Mouse (Mus musculus): ENCODE data around the gene Prune1.

Gene Prune1

GRCm38 (mm10) chr3:95276428-95276934 is 5.4 kb downstream of the Prune1 start:
- no peak for DNase-seq (ENCODE audit: low spot score)

- DNase-seq (ENCODE audit: low spot score), result no peak
Observed at GRCm38 (mm10) chr3:95275161-95275560, 6.7 kb downstream of the Prune1 start.

GRCm38 (mm10) chr3:95274453-95274852 is 7.4 kb downstream of the Prune1 start:
- DNase-seq (ENCODE audit: low spot score), result no peak

DNA sequence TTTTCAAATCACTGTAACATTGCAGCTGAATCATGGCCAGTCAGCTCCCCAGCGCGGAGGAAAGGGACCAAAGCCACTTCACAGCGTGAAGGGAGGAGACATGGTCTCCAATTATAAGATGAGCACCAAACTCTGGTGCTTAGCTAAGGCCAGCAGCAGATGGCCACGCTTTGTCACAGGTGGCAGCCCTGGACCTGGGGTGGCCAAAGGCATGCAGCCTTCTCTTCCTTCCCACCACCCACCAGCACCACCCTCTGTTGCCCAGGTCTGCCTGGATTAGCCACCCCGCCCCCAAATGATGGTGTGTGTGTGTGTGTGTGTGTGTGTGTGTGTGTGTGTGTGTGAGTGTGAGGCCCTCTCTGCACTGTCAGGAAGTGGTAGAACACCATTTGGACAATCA is 8.4 kb downstream of the Prune1 start:
- DNase-seq (ENCODE audit: low spot score), result no peak

DNA sequence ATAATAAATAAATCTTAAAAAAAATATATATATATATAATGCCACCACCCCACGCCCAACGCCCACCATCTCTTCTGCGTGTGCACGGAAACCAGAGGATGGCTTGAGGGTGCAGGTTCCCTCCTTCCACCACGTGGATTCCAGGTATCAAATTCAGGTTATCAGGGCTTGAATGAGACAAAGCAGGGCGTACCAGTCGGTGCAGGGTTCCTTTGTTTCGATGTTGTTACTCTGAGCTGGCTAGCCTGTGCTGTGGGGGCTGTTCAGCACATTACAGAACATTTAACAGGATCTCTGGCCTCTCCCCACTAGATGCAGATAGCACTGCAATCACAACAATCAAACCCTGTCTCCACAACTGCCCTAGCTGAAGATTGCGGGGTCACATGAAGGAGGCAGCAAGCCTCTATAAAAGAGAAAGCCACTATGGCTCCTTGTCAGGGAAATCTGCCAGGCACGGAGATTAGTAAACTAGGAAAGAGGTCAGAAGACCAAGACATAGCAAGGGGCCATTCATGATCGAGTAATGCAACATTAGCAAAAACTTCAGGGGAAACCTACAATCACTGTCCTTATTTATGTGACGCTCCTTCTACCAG is 11.0 kb downstream of the Prune1 start:
- DNase-seq (ENCODE audit: low spot score), result no peak

- DNase-seq (ENCODE audit: low spot score), result no peak
Observed at GRCm38 (mm10) chr3:95269789-95270188, 12.1 kb downstream of the Prune1 start.

DNA sequence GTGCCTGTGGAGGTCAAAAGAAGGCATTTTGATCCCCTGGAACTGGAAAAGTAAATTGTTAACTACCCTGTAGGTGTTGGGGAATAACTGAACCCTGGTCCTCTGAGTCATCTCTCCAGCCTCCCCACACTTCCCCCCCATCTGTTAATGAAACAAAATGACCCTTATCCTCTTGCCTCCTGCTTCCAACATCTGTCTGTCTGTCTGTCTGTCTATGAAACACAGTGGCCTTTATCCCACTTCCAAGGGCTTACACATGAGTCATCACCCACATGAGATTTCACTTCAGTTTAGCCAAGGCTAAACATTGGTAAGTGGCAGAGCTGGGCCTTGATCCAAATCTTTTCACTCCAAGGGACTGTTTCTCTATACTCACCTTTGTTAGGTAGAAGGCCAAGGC is 14.0 kb downstream of the Prune1 start:
- DNase-seq (ENCODE audit: low spot score), result no peak

DNA sequence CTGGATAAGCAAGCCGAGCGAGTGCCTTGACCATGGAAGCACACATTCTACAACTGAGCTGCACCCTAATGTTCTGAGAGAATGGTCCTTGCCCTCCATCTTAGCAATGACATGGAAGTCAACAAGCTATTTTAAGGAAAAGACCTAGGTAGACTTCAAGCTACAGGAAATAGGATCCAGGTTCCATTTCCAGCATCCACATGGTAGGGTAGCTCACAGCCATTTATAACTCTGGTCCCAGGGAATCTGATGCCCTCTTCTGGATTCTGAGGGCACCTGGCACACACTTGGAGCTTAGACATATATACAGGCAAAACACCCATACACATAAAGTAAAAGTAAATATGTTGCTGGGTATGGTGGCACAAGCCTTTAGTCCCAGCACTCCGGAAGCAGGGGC is 15.8 kb downstream of the Prune1 start:
- no peak for DNase-seq (ENCODE audit: low spot score)

DNA sequence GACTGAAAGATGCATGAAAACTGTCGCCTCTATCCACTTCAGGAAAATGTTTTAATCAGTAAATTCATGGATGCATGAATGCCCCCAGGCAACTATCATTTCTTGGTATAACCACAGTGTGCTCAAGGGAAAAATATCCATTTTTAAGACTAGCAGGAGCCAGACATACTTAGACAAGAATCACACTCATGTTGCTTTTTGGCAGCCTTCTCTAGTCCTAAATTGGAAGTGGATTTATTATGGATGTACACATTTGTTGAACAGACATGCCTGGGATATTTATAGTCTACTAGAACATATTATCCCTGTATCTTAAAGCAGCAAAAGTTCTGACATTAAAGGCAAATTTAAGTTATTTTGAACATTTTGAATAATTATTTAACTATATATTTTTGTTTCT is 17.2 kb downstream of the Prune1 start:
- no peak for DNase-seq (ENCODE audit: low spot score)

GRCm38 (mm10) chr3:95263089-95263739 is 18.7 kb downstream of the Prune1 start:
- DNase-seq (ENCODE audit: low spot score), result no peak

DNA sequence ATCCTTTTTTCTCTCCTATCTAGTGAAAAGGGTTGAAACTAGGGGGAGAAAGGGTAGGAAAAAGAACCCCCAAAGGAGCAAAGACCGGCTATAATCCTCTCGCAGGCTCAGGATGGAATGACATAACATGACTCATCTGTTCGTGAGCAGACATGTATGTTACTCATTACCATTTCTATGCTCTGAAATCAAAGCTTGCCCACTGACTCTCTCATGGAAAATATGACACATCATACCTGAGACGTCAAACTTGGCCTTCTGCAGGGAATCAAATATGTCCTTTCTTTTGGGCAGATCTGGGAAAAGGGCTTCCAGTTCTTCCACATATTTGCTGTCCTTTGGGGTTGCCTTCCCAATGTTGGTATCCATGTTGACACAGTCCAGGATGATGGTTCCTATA is 19.9 kb downstream of the Prune1 start:
- no peak for DNase-seq (ENCODE audit: low spot score)

DNA sequence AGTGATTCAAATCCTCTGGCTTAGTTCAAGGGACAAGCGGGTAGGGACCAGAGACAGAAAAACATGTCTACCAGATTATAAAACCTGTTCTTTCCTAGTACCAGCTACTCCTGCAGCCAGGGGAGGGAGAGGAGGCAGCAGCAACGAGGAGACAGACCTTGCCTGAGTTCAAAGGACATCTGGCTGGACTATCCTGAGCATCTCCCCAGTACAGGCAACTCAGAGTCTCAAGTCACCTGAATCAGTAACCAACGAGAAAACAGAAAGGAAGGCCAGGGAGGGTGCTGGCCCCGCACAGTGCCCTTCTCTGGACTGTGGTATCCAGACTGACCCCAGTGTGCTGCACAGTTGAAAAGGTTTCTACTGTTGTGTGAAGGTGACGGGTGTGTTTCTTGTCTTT is 24.9 kb downstream of the Prune1 start:
- DNase-seq (ENCODE audit: low spot score), result no peak

DNA sequence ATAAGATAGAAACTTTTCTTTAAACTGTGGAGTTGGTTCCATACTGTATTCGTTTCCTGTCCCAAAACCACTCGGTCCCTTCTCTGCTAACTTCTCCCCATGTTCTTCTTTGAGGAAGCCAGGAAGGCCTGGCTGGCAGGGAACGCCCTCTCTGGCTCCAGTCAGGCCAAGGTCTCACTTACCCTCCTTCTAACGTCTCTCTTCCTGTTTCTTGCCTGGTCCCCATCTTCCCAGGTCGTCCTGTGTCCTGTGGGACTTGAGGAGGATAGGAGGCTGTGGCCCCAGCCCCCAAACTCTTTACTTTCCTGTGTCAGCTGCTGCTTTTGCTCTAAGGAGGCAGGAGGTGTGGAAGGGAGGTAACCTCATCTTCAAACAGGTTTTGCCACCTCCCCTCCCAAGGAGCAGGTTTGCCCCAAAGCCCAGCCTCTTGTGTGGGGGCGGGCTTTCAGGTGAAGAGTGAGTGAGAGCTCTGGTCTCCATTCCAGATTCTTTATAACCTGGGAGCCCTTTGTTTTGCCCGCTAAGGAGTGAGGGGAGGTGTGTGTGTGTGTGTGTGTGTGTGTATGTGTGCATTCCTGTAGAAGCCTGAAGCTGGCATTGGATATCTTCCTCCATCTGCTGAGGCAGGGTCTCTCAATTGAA is 31.0 kb downstream of the Prune1 start, which contains the start of gene Bnipl:
Gene Bnipl, minus strand, starts transcription at position 411 of the 642 bp plus-strand sequence.
- no peak for DNase-seq (ENCODE audit: low spot score)

DNA sequence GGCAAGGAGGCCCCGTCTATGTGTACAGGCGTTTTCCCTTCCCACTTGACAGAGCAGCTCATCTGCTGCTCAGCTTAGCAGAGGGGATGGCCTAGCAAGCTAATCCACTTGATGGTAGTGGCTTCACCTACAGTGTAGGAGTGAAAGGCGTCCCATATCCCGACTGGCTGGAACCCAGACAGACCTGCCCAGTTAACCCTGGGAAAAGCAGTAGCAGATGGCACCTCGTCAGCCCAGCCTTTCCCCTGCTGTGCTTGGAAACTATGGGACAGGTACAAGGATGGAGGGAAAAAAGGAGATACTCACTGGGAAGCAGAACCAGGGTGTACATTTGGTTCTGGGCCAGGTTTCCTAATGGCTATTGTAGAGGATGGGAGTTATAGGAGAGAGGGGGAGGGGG is 31.5 kb downstream of the Prune1 start:
- no peak for DNase-seq (ENCODE audit: low spot score)

GRCm38 (mm10) chr3:95247660-95248336 is 34.1 kb downstream of the Prune1 start:
- no peak for DNase-seq (ENCODE audit: low spot score)

GRCm38 (mm10) chr3:95246465-95247231 is 35.2 kb downstream of the Prune1 start:
- DNase-seq (ENCODE audit: low spot score), result no peak

- DNase-seq (ENCODE audit: low spot score), result no peak
Observed at GRCm38 (mm10) chr3:95243086-95243485, 38.8 kb downstream of the Prune1 start.

- DNase-seq (ENCODE audit: low spot score), result no peak
Observed at GRCm38 (mm10) chr3:95241498-95241897, 40.4 kb downstream of the Prune1 start, which contains the start of gene Gm128. Gm128 (minus strand) TSS chr3:95241598.

- DNase-seq (ENCODE audit: low spot score), result no peak
Observed at GRCm38 (mm10) chr3:95240900-95241299, 41.0 kb downstream of the Prune1 start.

DNA sequence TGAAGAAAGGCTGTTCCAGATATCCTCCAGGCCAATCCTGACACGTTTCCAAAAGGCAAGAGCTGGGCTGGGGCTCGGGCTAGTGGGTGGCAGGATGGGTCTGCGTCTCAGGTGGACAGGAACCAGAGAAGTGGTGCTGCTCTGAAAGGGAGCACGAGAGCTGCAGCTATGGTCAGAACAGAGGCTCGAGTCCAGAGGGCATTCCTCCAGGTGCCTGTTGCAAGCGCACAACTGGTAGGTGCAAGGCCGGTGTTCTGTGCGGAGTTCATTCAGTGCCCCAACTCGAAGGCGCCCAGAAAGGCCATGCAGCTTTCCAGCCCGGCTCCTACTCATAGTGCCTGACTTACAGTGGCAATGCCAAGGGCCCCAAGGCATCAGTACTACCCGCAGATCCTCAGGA is 41.9 kb downstream of the Prune1 start:
- no peak for DNase-seq (ENCODE audit: low spot score)

DNA sequence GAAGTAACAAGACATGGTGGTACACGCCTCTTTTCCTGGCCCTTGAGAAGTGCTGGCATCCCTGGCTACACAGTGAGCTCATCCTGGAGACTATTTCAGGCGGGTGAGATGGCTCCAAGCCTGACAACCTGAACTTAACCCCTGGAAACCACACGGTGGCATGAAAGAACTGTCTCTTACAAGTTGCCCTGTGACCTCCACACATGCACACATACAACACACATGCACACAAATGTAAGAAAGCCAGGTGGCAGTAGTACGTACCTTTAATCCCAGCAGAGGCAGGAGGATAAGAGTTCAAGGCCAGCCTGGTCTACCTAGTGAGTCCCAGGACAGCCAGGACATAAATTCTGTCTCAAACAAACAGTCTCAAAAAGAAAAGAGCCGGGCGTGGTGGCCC is 42.9 kb downstream of the Prune1 start:
- DNase-seq (ENCODE audit: low spot score), result no peak

- no peak for DNase-seq (ENCODE audit: low spot score)
Observed at GRCm38 (mm10) chr3:95237541-95238099, 44.3 kb downstream of the Prune1 start.

Data from left cerebral cortex, adult 11 months (tissue).